Mouse (Mus musculus): Measurements from ENCODE around the gene Baiap3. TPM values are rescaled to one million over a fixed set of nuclear protein-coding genes. Genes with fewer than 3 reads are reported as not detected.

Baiap3 gene
- total RNA-seq, 2 experiments from 2014 or later: not detected

DNA sequence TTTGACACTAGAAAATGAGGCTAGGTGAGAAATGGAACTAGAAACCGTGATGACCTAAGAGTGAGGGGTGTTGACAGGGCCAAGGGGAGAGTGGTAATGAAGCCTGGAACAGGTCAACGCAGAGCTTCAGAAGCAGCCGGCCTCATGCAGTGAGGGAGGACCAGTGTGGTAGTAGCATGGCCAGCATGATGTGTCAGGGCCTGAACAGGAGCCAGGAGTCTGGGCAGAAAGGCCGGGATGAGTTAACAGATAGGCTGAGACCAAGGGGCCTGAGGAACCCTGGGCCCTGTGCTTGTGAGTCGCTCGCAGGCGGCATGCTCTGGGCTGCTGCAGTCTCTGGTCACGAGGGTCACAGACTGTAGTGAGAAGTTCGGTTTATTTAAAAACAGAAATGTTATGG lies 37.2 kb downstream of the Baiap3 start:
- no peak for ATAC-seq (replicated peaks; ENCODE audit: low FRiP score, poor library complexity, severe bottlenecking)

DNA sequence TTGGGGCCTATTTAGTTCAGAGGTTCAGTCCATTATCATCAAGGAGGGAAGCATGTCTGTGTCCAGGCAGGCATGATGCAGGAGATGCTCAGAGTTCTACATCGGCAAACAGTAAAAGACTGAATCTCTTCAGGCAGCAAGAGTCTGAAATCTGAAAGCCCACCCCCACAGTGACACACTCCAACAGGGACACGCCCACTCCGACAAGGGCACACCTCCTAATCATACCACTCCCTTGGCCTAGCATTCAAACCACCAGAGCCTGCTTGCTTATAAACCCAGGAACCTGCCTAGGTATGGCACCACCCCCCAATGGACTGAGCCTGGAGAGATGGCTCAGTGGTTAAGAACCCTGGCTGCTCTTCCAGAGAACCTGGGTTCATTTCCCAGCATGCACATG lies 40.7 kb downstream of the Baiap3 start:
- ATAC-seq (replicated peaks; ENCODE audit: low FRiP score, poor library complexity, severe bottlenecking): no peak

DNA sequence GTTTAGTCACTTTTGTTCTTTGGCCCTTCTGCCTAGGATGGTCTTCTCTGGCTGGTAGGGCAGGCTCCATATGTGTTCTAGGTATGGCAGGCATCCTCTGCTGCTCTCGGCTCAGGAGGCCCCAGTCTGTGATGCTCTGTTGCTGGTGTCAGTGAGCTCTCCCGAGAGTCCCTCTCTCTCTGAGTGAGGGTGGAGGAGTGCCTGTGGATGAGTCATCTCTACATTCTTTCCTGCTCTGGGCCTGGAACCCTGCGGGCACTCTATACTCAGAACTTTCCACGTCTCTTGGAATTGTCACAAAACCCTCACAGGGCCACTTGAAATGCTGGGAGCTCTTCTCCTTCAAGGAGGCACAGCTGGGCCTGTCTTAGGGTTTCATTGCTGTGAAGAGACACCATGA lies 44.5 kb downstream of the Baiap3 start:
- ATAC-seq (replicated peaks; ENCODE audit: low FRiP score, poor library complexity, severe bottlenecking): no peak

DNA sequence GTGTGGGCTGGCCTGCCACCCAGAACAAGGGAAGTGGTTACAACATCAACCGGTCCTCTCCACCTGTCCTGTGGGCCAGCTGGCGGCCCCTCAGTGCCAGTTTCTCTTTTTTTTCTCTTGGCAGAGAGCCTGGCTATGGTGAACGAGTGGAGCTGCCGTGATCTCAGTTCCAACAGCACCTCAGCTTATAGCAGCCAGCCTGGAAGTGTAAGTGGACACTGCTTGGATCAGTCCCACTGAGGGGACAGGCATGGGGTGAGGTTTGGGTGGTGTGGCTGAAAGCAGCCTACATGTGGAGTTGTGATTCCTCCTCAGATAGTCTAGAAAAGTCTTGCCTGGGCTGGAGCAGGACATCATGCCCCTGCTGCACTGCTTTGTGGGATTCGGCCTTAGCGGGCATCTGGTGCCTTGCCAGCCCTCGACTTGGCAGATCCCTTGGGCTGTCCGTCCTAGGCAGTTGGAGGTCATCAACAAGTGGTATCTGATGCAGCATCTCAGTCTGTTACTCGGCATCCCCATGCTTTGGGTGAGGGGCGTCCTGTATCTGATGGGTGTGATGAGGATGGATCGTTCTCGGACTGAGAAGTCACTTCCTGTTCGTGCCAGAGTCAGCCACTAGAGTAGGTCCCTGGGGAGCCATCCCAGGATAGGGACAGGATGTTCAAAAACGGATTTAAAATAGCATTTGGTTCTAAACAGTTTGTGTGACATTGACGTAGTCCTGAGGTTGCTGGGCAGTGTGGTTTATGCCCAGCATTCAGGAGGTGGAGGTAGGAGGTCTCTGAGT lies 45.3 kb downstream of the Baiap3 start:
- peak; percentile 37; the same call in 1 of the 2 replicates for ATAC-seq (replicated peaks; ENCODE audit: low FRiP score, poor library complexity, severe bottlenecking)

DNA sequence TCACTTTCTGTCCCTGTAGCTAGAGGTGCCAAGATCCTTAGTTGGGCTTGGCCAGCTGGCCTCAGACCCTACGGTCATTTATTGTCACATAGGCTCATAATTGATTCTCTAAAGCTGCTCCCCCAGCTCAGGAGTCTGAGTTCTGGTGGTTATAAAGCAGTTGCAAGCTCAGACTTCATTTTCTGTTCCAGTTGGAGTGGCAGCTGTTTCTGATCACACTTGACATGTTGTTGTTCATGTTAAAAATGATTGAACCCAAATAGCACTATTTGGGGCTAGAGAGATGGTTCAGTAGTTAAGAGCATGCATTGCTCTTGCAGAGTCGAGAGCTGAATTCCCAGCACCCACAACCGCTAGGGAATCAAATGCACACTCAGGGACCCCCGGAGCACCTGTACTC lies 46.2 kb downstream of the Baiap3 start:
- ATAC-seq (replicated peaks; ENCODE audit: low FRiP score, poor library complexity, severe bottlenecking): no peak

DNA sequence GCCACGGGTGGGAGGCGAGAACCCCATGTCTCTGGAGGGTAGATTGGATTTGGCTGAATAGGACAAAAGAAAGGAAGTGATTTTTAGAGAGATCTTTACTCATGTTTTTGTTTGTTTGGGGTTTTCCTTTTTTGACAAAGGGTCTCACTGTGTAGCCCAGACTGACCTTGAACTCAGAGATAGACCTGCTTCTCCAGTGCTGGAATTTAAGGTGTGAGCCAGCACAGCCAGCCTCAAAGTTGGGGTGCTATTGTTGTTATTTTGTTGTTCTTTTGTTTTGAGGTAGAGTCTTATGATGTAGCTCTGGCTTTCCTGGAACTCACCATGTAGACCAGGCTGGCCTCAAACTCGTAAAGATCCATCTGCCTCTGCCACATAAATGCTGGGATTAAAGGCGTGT lies 53.8 kb downstream of the Baiap3 start:
- ATAC-seq (replicated peaks; ENCODE audit: low FRiP score, poor library complexity, severe bottlenecking): no peak

Other genes with a start within 250 kb of the Baiap3 start
- 49.9 and 54.4 TPM in 2 replicates for gene Cramp1l, start 240.6 kb downstream of the Baiap3 start, total RNA-seq (2015; ENCODE audit: low replicate concordance)
- 38.1 and 53.4 TPM in 2 replicates for gene Cramp1l, start 240.6 kb downstream of the Baiap3 start, total RNA-seq (2017; ENCODE audit: low replicate concordance)
- 129 and 130 TPM in 2 replicates for gene Ift140, start 240.3 kb downstream of the Baiap3 start, total RNA-seq (2015; ENCODE audit: low replicate concordance)
- 239 and 264 TPM in 2 replicates for gene Ift140, start 240.3 kb downstream of the Baiap3 start, total RNA-seq (2017; ENCODE audit: low replicate concordance)
- gene Tmem204, start 172.8 kb downstream of the Baiap3 start, total RNA-seq (2015; ENCODE audit: low replicate concordance): not detected in 2 replicates
- gene Tmem204, start 172.8 kb downstream of the Baiap3 start, total RNA-seq (2017; ENCODE audit: low replicate concordance): not detected in 2 replicates
- 3.2 and 5.0 TPM in 2 replicates for gene Telo2, start 140.4 kb downstream of the Baiap3 start, total RNA-seq (2015; ENCODE audit: low replicate concordance)
- 10.5 and 42.6 TPM in 2 replicates for gene Telo2, start 140.4 kb downstream of the Baiap3 start, total RNA-seq (2017; ENCODE audit: low replicate concordance)
- not detected in 2 replicates for gene Ptx4, start 135.6 kb downstream of the Baiap3 start, total RNA-seq (2015; ENCODE audit: low replicate concordance)
- gene Ptx4, start 135.6 kb downstream of the Baiap3 start, total RNA-seq (2017; ENCODE audit: low replicate concordance): not detected in 2 replicates
- gene Clcn7, start 123.0 kb downstream of the Baiap3 start, total RNA-seq (2015; ENCODE audit: low replicate concordance): 17.3 and 23.1 TPM in 2 replicates
- gene Clcn7, start 123.0 kb downstream of the Baiap3 start, total RNA-seq (2017; ENCODE audit: low replicate concordance): 20.0 and 22.6 TPM in 2 replicates
- not detected in 2 replicates for gene Ccdc154, start 93.9 kb downstream of the Baiap3 start, total RNA-seq (2015; ENCODE audit: low replicate concordance)
- 2.6 TPM in 1 of 2 replicates, not detected in the other for gene Ccdc154, start 93.9 kb downstream of the Baiap3 start, total RNA-seq (2017; ENCODE audit: low replicate concordance)
- gene Gm38655, start 80.9 kb downstream of the Baiap3 start, total RNA-seq (2015; ENCODE audit: low replicate concordance): not detected in 2 replicates
- not detected in 2 replicates for gene Gm38655, start 80.9 kb downstream of the Baiap3 start, total RNA-seq (2017; ENCODE audit: low replicate concordance)
- 5.0 and 7.9 TPM in 2 replicates for gene BC003965, start 71.8 kb downstream of the Baiap3 start, total RNA-seq (2015; ENCODE audit: low replicate concordance)
- 2.0 and 3.5 TPM in 2 replicates for gene BC003965, start 71.8 kb downstream of the Baiap3 start, total RNA-seq (2017; ENCODE audit: low replicate concordance)
- 28.8 and 41.9 TPM in 2 replicates for gene Unkl, start 68.0 kb downstream of the Baiap3 start, total RNA-seq (2015; ENCODE audit: low replicate concordance)
- gene Unkl, start 68.0 kb downstream of the Baiap3 start, total RNA-seq (2017; ENCODE audit: low replicate concordance): 29.3 and 36.7 TPM in 2 replicates
- 10.5 and 13.8 TPM in 2 replicates for gene Gnptg, start 16.2 kb downstream of the Baiap3 start, total RNA-seq (2015; ENCODE audit: low replicate concordance)
- 5.8 and 8.4 TPM in 2 replicates for gene Gnptg, start 16.2 kb downstream of the Baiap3 start, total RNA-seq (2017; ENCODE audit: low replicate concordance)
- gene Tsr3, start 16.2 kb downstream of the Baiap3 start, total RNA-seq (2015; ENCODE audit: low replicate concordance): 2.9 TPM in 1 of 2 replicates, not detected in the other
- 3.1 and 6.5 TPM in 2 replicates for gene Tsr3, start 16.2 kb downstream of the Baiap3 start, total RNA-seq (2017; ENCODE audit: low replicate concordance)
- gene Ube2i, start 18.3 kb upstream of the Baiap3 start, total RNA-seq (2015; ENCODE audit: low replicate concordance): 197 and 220 TPM in 2 replicates
- gene Ube2i, start 18.3 kb upstream of the Baiap3 start, total RNA-seq (2017; ENCODE audit: low replicate concordance): 152 and 166 TPM in 2 replicates
- gene Prss34, start 42.0 kb upstream of the Baiap3 start, total RNA-seq (2015; ENCODE audit: low replicate concordance): 101 and 104 TPM in 2 replicates
- gene Prss34, start 42.0 kb upstream of the Baiap3 start, total RNA-seq (2017; ENCODE audit: low replicate concordance): 38.0 and 42.1 TPM in 2 replicates
- gene Prss28, start 52.3 kb upstream of the Baiap3 start, total RNA-seq (2015; ENCODE audit: low replicate concordance): 2.5 TPM in 1 of 2 replicates, not detected in the other
- not detected in 2 replicates for gene Prss28, start 52.3 kb upstream of the Baiap3 start, total RNA-seq (2017; ENCODE audit: low replicate concordance)
- gene Prss29, start 62.3 kb upstream of the Baiap3 start, total RNA-seq (2015; ENCODE audit: low replicate concordance): not detected in 2 replicates
- gene Prss29, start 62.3 kb upstream of the Baiap3 start, total RNA-seq (2017; ENCODE audit: low replicate concordance): not detected in 2 replicates
- not detected in 2 replicates for gene Tpsab1, start 89.2 kb upstream of the Baiap3 start, total RNA-seq (2015; ENCODE audit: low replicate concordance)
- gene Tpsab1, start 89.2 kb upstream of the Baiap3 start, total RNA-seq (2017; ENCODE audit: low replicate concordance): not detected in 2 replicates
- gene Tpsb2, start 109.9 kb upstream of the Baiap3 start, total RNA-seq (2015; ENCODE audit: low replicate concordance): not detected in 2 replicates
- not detected in 2 replicates for gene Tpsb2, start 109.9 kb upstream of the Baiap3 start, total RNA-seq (2017; ENCODE audit: low replicate concordance)
- gene Tpsg1, start 112.9 kb upstream of the Baiap3 start, total RNA-seq (2015; ENCODE audit: low replicate concordance): not detected in 2 replicates
- not detected in 2 replicates for gene Tpsg1, start 112.9 kb upstream of the Baiap3 start, total RNA-seq (2017; ENCODE audit: low replicate concordance)
- 10.5 TPM in 1 of 2 replicates, not detected in the other for gene Cacna1h, start 177.4 kb upstream of the Baiap3 start, total RNA-seq (2015; ENCODE audit: low replicate concordance)
- 0.91 and 2.3 TPM in 2 replicates for gene Cacna1h, start 177.4 kb upstream of the Baiap3 start, total RNA-seq (2017; ENCODE audit: low replicate concordance)
- gene Tekt4, start 198.3 kb upstream of the Baiap3 start, total RNA-seq (2015; ENCODE audit: low replicate concordance): not detected in 2 replicates
- gene Tekt4, start 198.3 kb upstream of the Baiap3 start, total RNA-seq (2017; ENCODE audit: low replicate concordance): not detected in 2 replicates
- not detected in 2 replicates for gene Sstr5, start 240.9 kb upstream of the Baiap3 start, total RNA-seq (2015; ENCODE audit: low replicate concordance)
- gene Sstr5, start 240.9 kb upstream of the Baiap3 start, total RNA-seq (2017; ENCODE audit: low replicate concordance): not detected in 2 replicates